Mouse (Mus musculus): ENCODE measurements around the gene Astl. TPM values are rescaled to one million over a fixed set of nuclear protein-coding genes. Genes with fewer than 3 reads are reported as not detected.

The Astl gene
- polyA plus RNA-seq, 1 experiment from 2014 or later = not detected

GRCm38 (mm10) chr2:127379250-127379649 lies 40.8 kb downstream of the Astl start:
- H3K27me3 ChIP-seq = no peaks in the 10 kb centered on the region
- 80% methylated on average over 3 of the region's 3 CpGs for WGBS (ENCODE audit: insufficient replicate concordance)
- peaks cover 56% of the 10 kb centered on the region for H3K4me1 ChIP-seq (replicated peaks)
- no peak for DNase-seq
- ATAC-seq (ENCODE audit: low read depth) = no peak
- no peaks in the 10 kb centered on the region for H3K36me3 ChIP-seq
- 0 out of 2 replicates have a peak overlapping the region, but pooled peaks have one; percentile 97 for H3K27ac ChIP-seq
- no peak overlapping the region for H3K4me3 ChIP-seq (replicated peaks)
- no peak overlapping the region for H3K4me2 ChIP-seq
- H3K9me3 ChIP-seq (replicated peaks) = no peaks in the 10 kb centered on the region
- H3K9ac ChIP-seq = 0 out of 2 replicates have a peak overlapping the region, but pooled peaks have one; percentile 22

DNA sequence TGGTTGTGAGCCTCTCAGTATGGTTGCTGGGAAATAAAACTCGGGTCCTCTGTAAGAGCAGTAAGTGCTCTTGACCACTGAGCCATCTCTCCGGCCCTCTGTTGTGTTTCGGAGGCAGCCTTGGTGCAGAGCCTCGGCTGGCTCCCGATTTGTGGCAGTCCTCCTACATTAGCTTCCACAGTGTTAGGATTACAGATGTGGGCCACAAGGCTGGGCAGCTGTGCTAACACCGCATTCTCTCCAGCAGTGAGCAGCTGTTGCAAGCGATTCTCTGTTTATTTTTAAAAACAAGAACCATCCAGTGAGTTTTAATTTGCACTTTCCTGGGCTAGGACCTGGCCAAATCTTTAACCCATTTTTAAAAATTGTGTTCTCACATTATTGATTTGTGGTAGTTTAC lies 45.4 kb downstream of the Astl start:
- H3K4me2 ChIP-seq = no peak overlapping the region
- no peak for DNase-seq
- no peak overlapping the region for H3K9ac ChIP-seq
- peaks cover 17% of the 10 kb centered on the region for H3K4me1 ChIP-seq (replicated peaks)
- no peak overlapping the region for H3K27ac ChIP-seq
- H3K36me3 ChIP-seq = no peaks in the 10 kb centered on the region
- no peaks in the 10 kb centered on the region for H3K9me3 ChIP-seq (replicated peaks)
- no peak overlapping the region for H3K4me3 ChIP-seq (replicated peaks)
- H3K27me3 ChIP-seq = 0 out of 2 replicates have a peak, but pooled peaks cover 5% of the 10 kb centered on the region
- no peak for ATAC-seq (ENCODE audit: low read depth)
- WGBS (ENCODE audit: insufficient replicate concordance) = 65% methylated on average over 7 of the region's 7 CpGs

DNA sequence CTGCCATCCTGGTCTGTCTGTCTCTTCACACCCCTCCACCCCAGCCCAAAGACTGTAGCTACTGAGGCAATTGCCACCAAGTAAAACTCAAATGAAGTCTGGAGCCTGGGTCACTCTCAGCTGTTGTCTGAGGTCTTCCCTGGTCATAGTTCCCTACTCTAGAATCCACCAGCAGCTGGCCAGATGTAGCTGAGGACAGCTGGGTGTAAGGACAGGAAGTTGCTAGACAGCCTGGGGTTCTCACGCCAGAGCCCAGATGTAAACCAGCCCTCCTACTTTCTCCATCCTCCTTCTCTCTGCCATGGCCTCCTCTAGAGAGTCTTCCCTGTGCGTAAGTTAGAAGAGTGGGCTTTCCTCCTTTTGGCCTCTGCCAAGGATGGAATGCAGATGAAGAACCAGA lies 49.1 kb downstream of the Astl start:
- Histone ChIP-seq H3K36me3 (no peaks in the 10 kb centered on the region), H3K9ac (no peak overlapping the region; the same call in 1 of the 2 replicates), H3K4me3 (replicated peaks) (no peak overlapping the region), H3K27me3 (0 out of 2 replicates have a peak, but pooled peaks cover 5% of the 10 kb centered on the region), H3K4me1 (replicated peaks) (peaks cover 11% of the 10 kb centered on the region), H3K27ac (no peak overlapping the region; the same call in 1 of the 2 replicates), H3K9me3 (replicated peaks) (no peaks in the 10 kb centered on the region), H3K4me2 (no peak overlapping the region)
- WGBS (ENCODE audit: insufficient replicate concordance) = 58% methylated on average over 2 of the region's 2 CpGs
- ATAC-seq (ENCODE audit: low read depth) = no peak
- no peak for DNase-seq

GRCm38 (mm10) chr2:127390352-127390751 lies 51.9 kb downstream of the Astl start:
- WGBS (ENCODE audit: insufficient replicate concordance) = 59% methylated on average over 3 of the region's 3 CpGs
- H3K4me2 ChIP-seq = no peak overlapping the region
- H3K4me1 ChIP-seq (replicated peaks) = peaks cover 11% of the 10 kb centered on the region
- H3K27me3 ChIP-seq = 0 out of 2 replicates have a peak, but pooled peaks cover 3% of the 10 kb centered on the region
- H3K9me3 ChIP-seq (replicated peaks) = no peaks in the 10 kb centered on the region
- H3K27ac ChIP-seq = no peak overlapping the region
- no peaks in the 10 kb centered on the region for H3K36me3 ChIP-seq
- no peak for ATAC-seq (ENCODE audit: low read depth)
- H3K4me3 ChIP-seq (replicated peaks) = no peak overlapping the region
- no peak for DNase-seq
- H3K9ac ChIP-seq = no peak overlapping the region

DNA sequence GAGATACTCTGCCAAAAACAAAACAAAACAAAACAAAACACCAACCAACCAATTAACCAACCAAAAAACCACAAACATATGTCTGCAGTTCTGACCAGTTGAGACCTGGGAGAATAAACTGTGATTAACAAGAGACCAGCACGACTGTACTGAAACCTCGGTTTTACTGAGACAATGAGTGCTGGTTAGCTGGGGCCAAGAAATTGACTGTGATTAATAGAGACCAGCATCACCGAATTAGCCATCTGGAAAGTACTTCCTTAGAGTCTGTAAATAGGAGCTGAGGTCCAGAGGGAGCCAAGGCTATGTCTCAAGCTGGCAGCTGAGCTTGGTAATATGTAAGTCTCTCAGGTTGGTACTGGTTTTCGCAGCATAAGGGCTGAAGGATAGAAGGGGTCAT lies 52.4 kb downstream of the Astl start:
- ATAC-seq (ENCODE audit: low read depth) (no peak), DNase-seq (no peak)
- Histone ChIP-seq H3K4me3 (replicated peaks) (no peak overlapping the region), H3K4me1 (replicated peaks) (peaks cover 11% of the 10 kb centered on the region), H3K9me3 (replicated peaks) (no peaks in the 10 kb centered on the region), H3K27ac (no peak overlapping the region), H3K36me3 (no peaks in the 10 kb centered on the region), H3K4me2 (no peak overlapping the region), H3K27me3 (no peaks in the 10 kb centered on the region), H3K9ac (no peak overlapping the region)
- 59% methylated on average over 4 of the region's 4 CpGs for WGBS (ENCODE audit: insufficient replicate concordance)

- H3K36me3 ChIP-seq = no peaks in the 10 kb centered on the region
- no peak overlapping the region for H3K4me3 ChIP-seq (replicated peaks)
- H3K9ac ChIP-seq = no peak overlapping the region
- 29% methylated on average over 3 of the region's 3 CpGs for WGBS (ENCODE audit: insufficient replicate concordance)
- peaks cover 6% of the 10 kb centered on the region for H3K4me1 ChIP-seq (replicated peaks)
- no peaks in the 10 kb centered on the region for H3K27me3 ChIP-seq
- H3K9me3 ChIP-seq (replicated peaks) = no peaks in the 10 kb centered on the region
- H3K27ac ChIP-seq = no peak overlapping the region
- H3K4me2 ChIP-seq = no peak overlapping the region
- no peak for ATAC-seq (ENCODE audit: low read depth)
- DNase-seq = no peak
These were observed 52.9 kb downstream of the Astl start for GRCm38 (mm10) chr2:127391323-127391722.

DNA sequence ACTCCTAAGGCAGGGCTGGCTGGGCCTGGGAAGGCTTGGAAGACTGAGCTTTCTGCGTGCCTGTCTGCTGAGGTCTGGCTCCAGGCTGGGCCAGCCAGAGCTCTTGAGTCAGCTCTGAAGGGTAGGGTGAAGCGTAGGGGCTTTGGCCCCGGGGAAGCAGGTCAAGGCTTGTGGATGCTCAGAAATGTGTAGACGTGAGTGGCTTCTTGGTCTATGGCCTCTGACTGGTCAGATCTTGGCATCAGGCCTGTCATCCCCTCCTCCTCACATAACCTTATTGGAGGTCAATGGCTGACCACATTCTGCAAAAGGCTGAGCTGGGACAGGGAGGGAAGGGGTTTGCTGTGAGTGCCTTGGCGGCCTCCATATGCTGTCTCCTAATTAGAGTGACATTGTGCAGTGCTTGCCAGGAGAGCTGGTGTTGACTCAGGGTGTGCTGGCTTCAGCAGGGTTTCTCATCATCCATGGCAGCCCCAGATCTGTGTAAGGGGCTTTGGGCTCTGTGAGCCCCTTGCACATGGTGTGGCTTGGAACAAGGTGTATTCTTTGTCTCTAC lies 56.2 kb downstream of the Astl start:
- Histone ChIP-seq H3K4me2 (no peak overlapping the region), H3K4me3 (replicated peaks) (no peak overlapping the region), H3K27ac (no peak overlapping the region), H3K9me3 (replicated peaks) (no peaks in the 10 kb centered on the region), H3K27me3 (no peaks in the 10 kb centered on the region; the same call in 1 of the 2 replicates), H3K9ac (no peak overlapping the region), H3K36me3 (no peaks in the 10 kb centered on the region), H3K4me1 (replicated peaks) (peaks cover 4% of the 10 kb centered on the region; the same call in 1 of the 2 replicates)
- DNase-seq = no peak
- 74% methylated on average over 5 of the region's 5 CpGs for WGBS (ENCODE audit: insufficient replicate concordance)
- peak; percentile 24 for ATAC-seq (ENCODE audit: low read depth)

DNA sequence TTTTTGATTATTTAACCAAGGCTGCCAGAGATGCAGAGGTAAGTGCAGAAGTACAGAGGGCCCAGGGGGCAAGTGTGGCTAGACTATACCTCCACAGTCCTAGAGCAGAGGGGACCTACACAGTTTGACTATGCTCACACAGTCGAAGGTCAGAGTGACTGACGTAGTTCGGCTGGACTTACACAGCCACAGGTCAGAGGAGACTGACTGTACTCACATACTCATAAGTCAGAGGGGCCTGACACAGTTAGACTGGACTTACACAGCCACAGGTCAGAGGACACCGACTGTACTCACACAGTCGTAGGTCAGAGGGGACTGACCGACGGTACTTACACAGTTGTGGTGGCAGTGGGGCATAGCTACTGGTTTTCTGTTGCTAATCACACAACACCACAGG lies 60.3 kb downstream of the Astl start:
- Histone ChIP-seq H3K27ac (no peak overlapping the region), H3K27me3 (peaks cover 8% of the 10 kb centered on the region), H3K9ac (no peak overlapping the region), H3K4me3 (replicated peaks) (no peak overlapping the region), H3K36me3 (no peaks in the 10 kb centered on the region), H3K9me3 (replicated peaks) (no peaks in the 10 kb centered on the region), H3K4me1 (replicated peaks) (no peaks in the 10 kb centered on the region; the same call in 1 of the 2 replicates), H3K4me2 (no peak overlapping the region)
- no peak for DNase-seq
- peak; percentile 67 for ATAC-seq (ENCODE audit: low read depth)
- WGBS (ENCODE audit: insufficient replicate concordance) = 81% methylated on average over 7 of the region's 7 CpGs

Other genes with a start within 250 kb of the Astl start
- gene Ncaph, start 204.7 kb upstream of the Astl start, polyA plus RNA-seq (2015; fragmentation: Nextera tagmentation; extraction: Ambion mirVana) = 59.3 and 74.5 TPM in 2 replicates
- gene Itpripl1, start 195.2 kb upstream of the Astl start, polyA plus RNA-seq (2015; fragmentation: Nextera tagmentation; extraction: Ambion mirVana) = 31.4 and 31.7 TPM in 2 replicates
- gene 1810024B03Rik, start 130.4 kb upstream of the Astl start, polyA plus RNA-seq (2015; fragmentation: Nextera tagmentation; extraction: Ambion mirVana) = 1.2 TPM in 2 replicates
- gene Snrnp200, start 130.3 kb upstream of the Astl start, polyA plus RNA-seq (2015; fragmentation: Nextera tagmentation; extraction: Ambion mirVana) = 25.4 and 32.4 TPM in 2 replicates
- gene Ciao1, start 90.8 kb upstream of the Astl start, polyA plus RNA-seq (2015; fragmentation: Nextera tagmentation; extraction: Ambion mirVana) = 44.6 and 49.5 TPM in 2 replicates
- 12.2 and 13.4 TPM in 2 replicates for gene Tmem127, start 90.7 kb upstream of the Astl start, polyA plus RNA-seq (2015; fragmentation: Nextera tagmentation; extraction: Ambion mirVana)
- 48.6 and 50.9 TPM in 2 replicates for gene Stard7, start 68.4 kb upstream of the Astl start, polyA plus RNA-seq (2015; fragmentation: Nextera tagmentation; extraction: Ambion mirVana)
- gene Dusp2, start 2.5 kb upstream of the Astl start, polyA plus RNA-seq (2015; fragmentation: Nextera tagmentation; extraction: Ambion mirVana) = 2.7 and 2.8 TPM in 2 replicates
- gene Adra2b, start 24.6 kb downstream of the Astl start, polyA plus RNA-seq (2015; fragmentation: Nextera tagmentation; extraction: Ambion mirVana) = 29.4 and 32.4 TPM in 2 replicates
- gene Gpat2, start 86.6 kb downstream of the Astl start, polyA plus RNA-seq (2015; fragmentation: Nextera tagmentation; extraction: Ambion mirVana) = 0.35 and 0.39 TPM in 2 replicates
- gene Fahd2a, start 105.9 kb downstream of the Astl start, polyA plus RNA-seq (2015; fragmentation: Nextera tagmentation; extraction: Ambion mirVana) = 14.3 and 15.5 TPM in 2 replicates
- 0.27 and 0.33 TPM in 2 replicates for gene Kcnip3, start 183.5 kb downstream of the Astl start, polyA plus RNA-seq (2015; fragmentation: Nextera tagmentation; extraction: Ambion mirVana)
- 0.03 TPM in 1 of 2 replicates, not detected in the other for gene Prom2, start 202.8 kb downstream of the Astl start, polyA plus RNA-seq (2015; fragmentation: Nextera tagmentation; extraction: Ambion mirVana)
- gene Zfp661, start 248.5 kb downstream of the Astl start, polyA plus RNA-seq (2015; fragmentation: Nextera tagmentation; extraction: Ambion mirVana) = 1.2 and 1.6 TPM in 2 replicates
- gene Mrps5, start 248.6 kb downstream of the Astl start, polyA plus RNA-seq (2015; fragmentation: Nextera tagmentation; extraction: Ambion mirVana) = 124 and 127 TPM in 2 replicates

Measured in liver, embryonic 13.5 days (tissue).